ENCODE assay signal across 9 mouse cellular contexts in the genomic region with DNA sequence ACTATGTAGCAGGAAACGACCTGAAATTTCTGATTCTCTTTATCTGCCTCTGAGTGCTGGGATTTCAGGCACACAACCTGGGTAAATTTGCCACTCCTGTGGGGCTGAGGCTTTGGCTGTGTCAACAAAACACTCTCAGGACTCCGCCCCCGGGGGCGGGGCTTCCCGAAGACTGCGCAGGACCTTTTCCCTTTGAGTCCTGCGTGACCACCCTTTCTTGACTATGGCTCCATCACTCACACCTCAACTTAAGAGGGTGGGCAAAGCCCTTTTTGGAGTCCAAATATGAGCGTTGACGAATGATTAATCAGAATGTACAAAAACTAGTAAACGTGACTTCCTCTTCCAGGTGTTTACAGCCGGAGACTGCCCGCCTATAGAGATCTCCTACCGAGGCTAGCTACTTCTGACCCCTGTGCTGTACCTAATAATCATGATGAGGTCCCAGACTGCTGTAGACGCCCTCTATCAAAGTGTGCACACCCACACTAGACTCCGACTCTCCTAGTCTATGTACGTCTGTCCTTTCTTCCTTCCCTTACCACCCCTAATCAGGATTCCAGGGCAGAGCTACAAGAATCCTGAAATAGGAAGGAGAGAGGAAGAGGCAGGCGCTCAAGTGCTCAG. TPM values are rescaled to one million over a fixed set of nuclear protein-coding genes. Genes with fewer than 3 reads are reported as not detected.
DNase-seq lines count a peak whose midpoint lies in the region; ATAC-seq and TF ChIP-seq lines count a peak whose summit lies in the region.
"Had no signal": no experiment of that assay in that cellular context is flagged by ENCODE, and none has a peak within 500 bp of the region (broad histone marks: within the 10 kb centered on the region; RNA-seq: fewer than 3 reads in every experiment).

No protein-coding gene starts in this region.

- H3K79me2 ChIP-seq in heart, adult 2 months (replicated peaks; ENCODE audit: control insufficient read depth, insufficient read depth, low read length): no peaks in the 10 kb centered on the region

- no peak for TF ChIP-seq CTCF in heart, adult 2 months (IDR thresholded peaks at IDR 0.05)
- TF ChIP-seq CTCF in midbrain, postnatal 0 days (IDR thresholded peaks at IDR 0.05): no peak

- no peaks in the 10 kb centered on the region for H3K36me3 ChIP-seq in heart, adult 2 months (ENCODE audit: control insufficient read depth, insufficient read depth, low read length)
- peaks cover 28% of the 10 kb centered on the region for H3K36me3 ChIP-seq in liver, embryonic 12.5 days
- H3K36me3 ChIP-seq in midbrain, postnatal 0 days (ENCODE audit: insufficient read depth, low read length): peaks cover 20% of the 10 kb centered on the region

- H3K27me3 ChIP-seq in heart, adult 2 months (ENCODE audit: control insufficient read depth, insufficient read depth, low read length): no peaks in the 10 kb centered on the region
- no peaks in the 10 kb centered on the region for H3K27me3 ChIP-seq in liver, embryonic 12.5 days (replicated peaks)
- H3K27me3 ChIP-seq in midbrain, postnatal 0 days (ENCODE audit: insufficient read depth, low read length): no peaks in the 10 kb centered on the region
- H3K27me3 ChIP-seq: Patski had no signal

- TF ChIP-seq EP300 in heart, adult 2 months (IDR thresholded peaks at IDR 0.05; ENCODE audit: insufficient read depth, low read depth, low read length): no peak

- peak; percentile 43 for ATAC-seq in liver, embryonic 12.5 days
- ATAC-seq in midbrain, postnatal 0 days (ENCODE audit: low FRiP score): peak; percentile 12; the same call in 1 of the 2 replicates

- peak; percentile 34 to 54 for DNase-seq in left cerebral cortex, adult 18-20 months (ENCODE audit: low spot score in 2 of 2)
- DNase-seq in left cerebral cortex, adult 11 months (ENCODE audit: low spot score): no peak
- peak; percentile 70 for DNase-seq in cerebellum, adult 9-10 months
- DNase-seq in heart, adult 2 months: peak; percentile 78 to 80
- DNase-seq in kidney, adult 11 months: peak; percentile 79
- peak; percentile 43 for DNase-seq in midbrain, postnatal 0 days (ENCODE audit: low spot score)
- DNase-seq in thymus, postnatal 10 days (ENCODE audit: low spot score in 2 of 2): peak; percentile 52 to 60

- peak overlapping the region; percentile 0; the same call in 1 of the 2 replicates for H3K4me3 ChIP-seq in heart, adult 2 months
- H3K4me3 ChIP-seq in liver, embryonic 12.5 days: peak overlapping the region; percentile 36
- peak overlapping the region; percentile 12; the same call in 1 of the 2 replicates for H3K4me3 ChIP-seq in midbrain, postnatal 0 days (ENCODE audit: low read depth, low read length)

- H3K9ac ChIP-seq in heart, adult 2 months (ENCODE audit: low read depth, low read length): 0 out of 2 replicates have a peak overlapping the region, but pooled peaks have one; percentile 19
- H3K9ac ChIP-seq in liver, embryonic 12.5 days: peak overlapping the region; percentile 25; the same call in 1 of the 2 replicates
- 0 out of 2 replicates have a peak overlapping the region, but pooled peaks have one; percentile 19 for H3K9ac ChIP-seq in midbrain, postnatal 0 days (replicated peaks; ENCODE audit: low read length, poor library complexity, severe bottlenecking)

- H3K27ac ChIP-seq in heart, adult 2 months: peak overlapping the region; percentile 4; the same call in 1 of the 2 replicates
- peak overlapping the region; percentile 49 for H3K27ac ChIP-seq in liver, embryonic 12.5 days
- no peak overlapping the region for H3K27ac ChIP-seq in midbrain, postnatal 0 days (ENCODE audit: low read depth, low read length)

- intact Hi-C loops in heart, adult 2 months (cut with DNase I): no loop called here

- TF ChIP-seq POLR2A in heart, adult 2 months (IDR thresholded peaks at IDR 0.05; ENCODE audit: insufficient read depth, low read depth, low read length): no peak

- H3K9me3 ChIP-seq in liver, embryonic 12.5 days (replicated peaks): no peaks in the 10 kb centered on the region
- no peaks in the 10 kb centered on the region for H3K9me3 ChIP-seq in midbrain, postnatal 0 days (ENCODE audit: low read length)

- peak overlapping the region; percentile 59 for H3K4me2 ChIP-seq in liver, embryonic 12.5 days
- H3K4me2 ChIP-seq in midbrain, postnatal 0 days (ENCODE audit: low read depth, low read length, poor library complexity, severe bottlenecking): peak overlapping the region; percentile 47

- H3K4me1 ChIP-seq in heart, adult 2 months (ENCODE audit: control insufficient read depth, insufficient read depth, low read length): peaks cover 7% of the 10 kb centered on the region
- peaks cover 19% of the 10 kb centered on the region for H3K4me1 ChIP-seq in liver, embryonic 12.5 days
- H3K4me1 ChIP-seq in midbrain, postnatal 0 days (ENCODE audit: insufficient read depth, low read length): 0 out of 2 replicates have a peak, but pooled peaks cover 8% of the 10 kb centered on the region

- WGBS in heart, adult 2 months: 17% methylated on average over 17 of the region's 17 CpGs
- 15% methylated on average over 17 of the region's 17 CpGs for WGBS in liver, embryonic 12.5 days (ENCODE audit: insufficient replicate concordance)
- 13% methylated on average over 17 of the region's 17 CpGs for WGBS in midbrain, postnatal 0 days

RNA-seq across cellular contexts. Expression of gene D10Jhu81e, which starts 10.2 kb away (rescaled TPM):
- total RNA-seq in left cerebral cortex, adult 18-20 months (2021): 100 to 1,000 TPM; 112 to 114 TPM
- total RNA-seq in heart, adult 2 months (2021): 100 to 1,000 TPM; 552 to 639 TPM
- polyA plus RNA-seq in heart, adult 2 months (2012; rRNA removed): 393 and 410 TPM in 2 replicates
- polyA plus RNA-seq in liver, embryonic 12.5 days (2016; fragmentation: Nextera tagmentation; extraction: Ambion mirVana): 17.1 and 19.4 TPM in 2 replicates
- 80.0 and 119 TPM in 2 replicates for total RNA-seq in midbrain, postnatal 0 days (2014; rRNA removed)
- 24.1 and 26.7 TPM in 2 replicates for polyA plus RNA-seq in midbrain, postnatal 0 days (2015; fragmentation: Nextera tagmentation; extraction: Ambion mirVana)

RNA-seq across cellular contexts. Expression of gene Pwp2, which starts 25.6 kb away (rescaled TPM):
- 10 to 100 TPM; 19.2 to 19.6 TPM for total RNA-seq in left cerebral cortex, adult 18-20 months (2021)
- total RNA-seq in heart, adult 2 months (2021): 10 to 100 TPM; 10.0 to 10.8 TPM
- 7.8 and 10.5 TPM in 2 replicates for polyA plus RNA-seq in heart, adult 2 months (2012; rRNA removed)
- polyA plus RNA-seq in liver, embryonic 12.5 days (2016; fragmentation: Nextera tagmentation; extraction: Ambion mirVana): 23.9 and 25.5 TPM in 2 replicates
- total RNA-seq in midbrain, postnatal 0 days (2014; rRNA removed): 21.9 and 24.5 TPM in 2 replicates
- polyA plus RNA-seq in midbrain, postnatal 0 days (2015; fragmentation: Nextera tagmentation; extraction: Ambion mirVana): 13.4 and 14.2 TPM in 2 replicates
